Mouse (Mus musculus) adrenal gland (tissue): ENCODE data around the gene Fam19a2.

Source experiments
- intact Hi-C: fragments of 180-260 bp; cut with DNase I; formaldehyde crosslinking; loops from one replicate; pipeline ENCODE4 v1.15.1; 2025

Gene Fam19a2

GRCm38 (mm10) chr10:123710738-123711137 is 446.9 kb downstream of the Fam19a2 start:
- intact Hi-C loops = no loop called here

GRCm38 (mm10) chr10:123721952-123722460 is 458.2 kb downstream of the Fam19a2 start:
- intact Hi-C loops = no loop called here

DNA sequence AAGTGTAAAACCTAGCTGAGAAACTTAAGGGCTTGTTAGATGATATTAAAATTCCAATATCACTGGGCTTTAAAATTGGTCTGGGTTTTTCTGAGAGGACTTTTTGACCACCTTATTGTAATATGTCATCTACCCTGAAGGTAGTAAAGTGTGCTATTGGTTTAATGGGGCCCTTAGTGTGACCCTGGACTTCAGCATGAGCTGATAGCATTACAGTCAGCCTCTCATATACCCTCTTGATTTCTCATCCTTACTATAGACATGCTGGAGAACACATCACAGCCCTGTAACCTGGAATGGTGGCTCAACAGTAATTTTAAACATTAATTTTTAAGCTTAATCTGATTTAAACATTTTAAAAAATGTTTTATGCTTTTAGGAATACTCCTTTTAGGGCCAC is 459.8 kb downstream of the Fam19a2 start:
- intact Hi-C loops = no loop called here

DNA sequence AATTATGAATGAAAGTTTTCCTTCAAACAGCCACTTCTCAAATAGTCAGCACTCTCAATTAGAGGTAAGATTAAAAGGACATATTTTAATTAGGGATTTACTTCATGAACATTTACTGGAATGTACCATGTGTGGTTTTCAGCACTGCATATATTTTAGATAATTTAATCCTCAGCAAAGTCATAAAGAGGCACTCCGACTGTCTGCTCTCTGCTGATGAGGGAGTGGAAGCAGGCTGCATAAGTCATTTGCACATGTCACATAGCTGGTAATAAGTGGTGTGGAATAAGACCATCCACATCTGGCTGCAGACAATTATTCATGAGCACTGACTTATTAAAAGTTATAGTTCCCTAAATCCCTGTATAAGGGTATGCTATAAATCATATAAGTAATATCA is 484.5 kb downstream of the Fam19a2 start:
- intact Hi-C loops = no loop called here

GRCm38 (mm10) chr10:123751676-123752280 is 488.0 kb downstream of the Fam19a2 start:
- intact Hi-C loops = no loop called here

DNA sequence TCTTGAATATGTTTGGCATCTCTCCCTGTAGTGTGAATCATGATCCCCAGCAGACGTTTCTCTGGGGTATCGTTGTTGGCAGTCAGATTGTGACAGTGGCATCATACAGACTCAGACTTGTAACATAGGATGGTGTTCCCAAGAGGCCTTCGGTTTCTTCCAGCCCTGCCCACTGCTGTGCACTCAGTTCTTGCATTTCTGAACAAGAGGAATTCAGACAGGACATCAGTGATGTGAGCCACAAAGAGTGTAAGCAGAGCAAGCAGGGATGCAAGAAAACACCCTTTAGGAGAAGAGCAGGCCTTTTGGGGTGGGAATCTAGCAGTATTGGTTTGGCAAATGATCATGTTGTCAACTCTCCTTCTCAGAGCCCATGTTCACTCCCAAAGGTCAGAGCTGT is 489.0 kb downstream of the Fam19a2 start:
- intact Hi-C loops = no loop called here

DNA sequence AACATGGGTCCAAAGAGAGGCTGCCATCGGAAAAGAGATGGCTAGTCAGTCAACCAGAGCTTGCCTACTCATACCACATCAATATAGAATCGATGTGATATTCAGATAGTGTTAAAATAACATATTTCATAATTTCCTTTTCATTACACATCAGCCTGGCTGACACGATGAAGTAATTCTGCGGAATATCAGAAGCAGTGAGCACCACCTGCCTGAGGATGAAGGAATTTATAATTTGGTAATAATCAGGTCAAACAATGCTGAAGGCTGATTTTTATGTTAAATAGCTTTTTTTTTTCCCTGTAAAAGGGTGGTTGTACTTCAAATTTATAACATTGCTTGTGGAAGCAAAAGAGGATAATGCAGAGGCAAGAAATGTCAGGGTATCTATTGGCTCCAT is 490.2 kb downstream of the Fam19a2 start:
- intact Hi-C loops = no loop called here

DNA sequence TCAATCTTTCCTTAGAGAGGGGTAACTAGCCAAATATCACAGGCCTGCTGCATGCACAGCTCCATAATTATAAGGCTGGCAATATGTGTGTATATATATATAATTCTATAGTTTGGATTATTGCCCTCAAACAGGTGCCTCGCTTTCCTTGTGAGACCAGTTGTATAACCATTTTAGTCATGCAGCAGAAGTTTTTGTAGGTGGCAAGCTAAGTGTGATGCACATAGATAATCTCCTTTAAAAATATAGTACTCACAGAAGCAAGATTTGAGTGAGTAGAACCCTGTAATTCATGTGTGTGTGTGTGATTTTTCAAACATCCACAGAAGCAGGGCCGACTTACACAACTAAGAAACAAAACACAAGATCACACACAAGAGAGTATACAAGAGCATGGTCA is 525.6 kb downstream of the Fam19a2 start:
- intact Hi-C loops = no loop called here
